Mouse (Mus musculus) E14TG2a.4 (cell line): ENCODE data around the gene Lag3.

Experiments used
- H3K27me3 ChIP-seq: 2 replicates; pipeline ENCODE4 v1.6.1; 2014; ENCODE audit warnings: low read length, control low read depth; ENCODE audit not compliant: insufficient read depth
- H3K36me3 ChIP-seq: 2 replicates; pipeline ENCODE4 v1.6.1; 2014; ENCODE audit warnings: low read length, control low read depth; ENCODE audit not compliant: insufficient read depth
- H3K4me1 ChIP-seq: replicated peaks from 2 replicates; pipeline ENCODE4 v1.6.1; 2014; ENCODE audit warnings: low read depth, low read length, control low read depth
- H3K4me3 ChIP-seq: replicated peaks from 2 replicates; pipeline ENCODE4 v1.5.1; 2014; ENCODE audit warnings: mild to moderate bottlenecking, low read length
- H3K9me3 ChIP-seq: 2 replicates; pipeline ENCODE4 v1.6.1; 2014; ENCODE audit warnings: low read length, control low read depth
- CTCF ChIP-seq: conservative IDR thresholded peaks from 2 replicates; pipeline ENCODE4 v1.5.1; 2014; ENCODE audit warnings: low read length
- NANOG ChIP-seq: IDR thresholded peaks from 2 replicates; pipeline ENCODE4 v1.6.1; 2014; ENCODE audit warnings: borderline replicate concordance, low read length, mixed read lengths
- POU5F1 ChIP-seq: IDR thresholded peaks from 2 replicates; pipeline ENCODE4 v1.6.1; 2014; ENCODE audit warnings: low read length, borderline replicate concordance

The Lag3 gene

DNA sequence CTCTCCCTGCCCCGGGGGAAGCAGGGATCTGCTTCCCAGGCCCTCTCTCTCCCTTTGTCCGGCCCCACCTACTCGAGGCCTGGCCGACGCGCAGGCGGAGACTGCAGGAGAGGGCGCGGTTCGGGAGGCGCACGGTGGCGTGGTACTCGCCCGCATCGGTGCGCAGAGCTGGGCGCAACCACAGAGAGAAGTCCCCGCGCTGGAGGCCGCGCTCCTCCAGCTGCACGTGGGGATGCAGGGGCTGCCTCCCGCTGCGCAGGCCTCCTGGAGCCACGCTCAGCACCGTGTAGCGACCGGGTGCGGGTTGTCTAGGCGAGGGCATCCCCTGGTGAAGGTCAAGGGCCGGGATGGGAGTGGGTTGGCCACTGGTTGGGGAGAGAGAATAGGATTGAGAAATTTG is 1.5 kb downstream of the Lag3 start:
- peak overlapping the region; percentile 73 for H3K4me3 ChIP-seq

DNA sequence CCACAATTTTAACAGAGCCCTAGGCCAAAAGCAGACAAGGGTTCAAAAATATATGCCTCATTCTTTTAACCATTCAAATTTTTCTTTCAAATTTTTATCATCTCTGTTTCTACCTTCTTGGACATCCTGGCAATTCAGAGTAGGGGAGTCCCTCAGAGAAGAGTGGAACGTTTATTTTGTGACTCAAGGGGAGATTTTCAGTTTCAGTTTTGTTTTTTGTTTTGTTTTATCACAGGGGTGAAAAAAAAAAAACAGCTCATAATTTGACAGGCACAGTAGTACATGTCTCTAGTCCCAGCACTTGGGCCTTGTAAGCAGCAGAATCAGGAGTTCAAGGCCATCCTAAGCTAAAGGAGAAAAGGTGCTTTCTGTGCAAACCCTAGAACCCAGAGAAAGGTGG is 3.7 kb downstream of the Lag3 start:
- Histone ChIP-seq H3K9me3 (no peaks in the 10 kb centered on the region), H3K4me3 (no peak overlapping the region), H3K36me3 (peaks cover 5% of the 10 kb centered on the region), H3K27me3 (peaks cover 16% of the 10 kb centered on the region), H3K4me1 (peaks cover 85% of the 10 kb centered on the region)
- no peak for TF ChIP-seq NANOG
- TF ChIP-seq CTCF, result no peak
- TF ChIP-seq POU5F1, result no peak

More for the DNA sequence above, 1.5 kb downstream of the Lag3 start:
- TF ChIP-seq POU5F1 (no peak), NANOG (no peak)
- Histone ChIP-seq H3K9me3 (no peaks in the 10 kb centered on the region), H3K27me3 (peaks cover 16% of the 10 kb centered on the region), H3K4me1 (peaks cover 94% of the 10 kb centered on the region), H3K36me3 (peaks cover 27% of the 10 kb centered on the region)

DNA sequence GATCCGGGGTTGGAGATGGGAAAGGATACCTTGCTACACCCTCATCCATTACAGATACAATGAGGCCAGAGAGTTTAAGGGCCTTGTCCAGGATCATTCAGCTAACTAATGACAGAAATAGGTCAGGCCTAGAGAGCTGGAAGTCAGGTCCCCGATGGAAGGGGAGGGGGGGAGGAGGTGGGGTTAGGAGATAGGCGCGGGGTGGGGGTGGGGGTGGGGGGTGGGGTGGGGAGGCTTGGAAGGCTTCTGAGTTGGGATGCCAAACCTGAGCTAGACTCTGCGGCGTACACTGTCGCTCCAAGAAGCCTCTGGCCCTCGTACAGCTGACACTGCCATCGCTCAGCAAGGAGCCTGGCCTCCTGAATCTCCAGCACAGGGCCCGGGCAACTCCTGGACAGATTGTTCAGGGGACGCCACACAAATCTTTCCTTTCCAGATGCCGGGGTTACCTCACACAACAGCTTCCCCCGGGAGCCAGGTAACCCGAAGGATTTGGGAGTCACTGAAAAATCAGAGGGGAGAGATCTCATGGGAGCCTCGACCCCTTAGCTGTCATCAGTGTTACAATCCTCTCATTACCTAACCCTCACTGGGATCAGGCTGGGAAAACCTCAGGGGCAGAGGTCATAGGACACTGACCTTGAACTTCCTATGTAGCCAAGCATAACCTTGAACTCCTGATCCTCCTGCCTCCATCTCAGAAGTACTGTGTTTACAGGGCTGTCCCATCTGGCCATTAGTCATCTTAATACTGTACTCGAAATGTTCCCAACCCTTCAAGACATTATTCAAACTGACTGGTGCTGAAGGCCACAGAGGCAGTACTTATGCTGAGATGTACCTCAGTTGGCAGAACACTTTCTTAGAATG is 6.3 kb downstream of the Lag3 start:
- Histone ChIP-seq H3K27me3 (peaks cover 9% of the 10 kb centered on the region; the same call in 1 of the 2 replicates), H3K9me3 (no peaks in the 10 kb centered on the region), H3K36me3 (no peaks in the 10 kb centered on the region), H3K4me1 (peaks cover 85% of the 10 kb centered on the region), H3K4me3 (peak overlapping the region; percentile 76)
- TF ChIP-seq NANOG (no peak), CTCF (no peak), POU5F1 (no peak)

DNA sequence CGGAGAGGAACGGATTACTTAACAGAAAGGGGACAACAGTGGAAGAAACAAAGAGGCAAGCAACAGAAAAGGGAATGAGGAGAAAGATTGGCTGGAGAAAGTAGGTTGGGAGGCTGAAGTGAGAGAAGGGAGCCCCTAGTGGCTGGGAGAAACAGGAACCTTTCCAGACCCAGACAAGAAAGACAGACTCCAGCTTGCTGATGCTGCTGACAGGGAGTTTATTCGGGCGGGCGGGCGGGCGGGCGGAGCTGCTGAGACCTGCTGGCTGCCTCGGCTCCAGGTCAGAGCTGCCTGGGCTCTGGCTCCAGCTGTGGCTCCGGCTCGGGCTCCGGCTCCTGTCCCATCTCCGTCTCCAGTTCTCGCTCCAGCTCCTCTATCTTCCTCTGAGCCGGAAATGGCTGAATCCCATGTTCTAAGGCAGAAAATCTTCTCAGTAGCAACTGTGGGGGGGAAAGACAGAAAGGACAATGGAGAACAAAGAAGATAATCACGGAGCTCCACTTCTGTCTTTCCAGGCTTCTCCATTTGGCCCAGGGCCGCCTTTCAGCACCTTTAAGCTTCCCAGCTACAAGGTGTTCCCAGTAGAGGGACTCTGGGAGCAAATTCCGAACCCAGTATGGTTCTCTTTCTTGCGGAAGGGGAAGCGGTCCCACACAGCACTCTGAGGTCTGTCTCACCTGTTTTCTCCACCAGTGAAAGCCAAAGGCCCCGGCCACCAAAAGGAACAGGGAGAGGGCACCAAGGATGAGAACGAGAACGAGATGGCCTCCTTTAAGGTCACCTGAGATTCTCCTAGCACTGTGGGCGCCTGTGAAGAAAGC is 7.1 kb downstream of the Lag3 start:
- H3K9me3 ChIP-seq, result no peaks in the 10 kb centered on the region
- peaks cover 5% of the 10 kb centered on the region; the same call in 1 of the 2 replicates for H3K27me3 ChIP-seq
- H3K4me1 ChIP-seq, result peaks cover 85% of the 10 kb centered on the region
- H3K4me3 ChIP-seq, result peak overlapping the region; percentile 79
- TF ChIP-seq POU5F1 (no peak), CTCF (peak; percentile 15; the same call in 1 of the 2 replicates), NANOG (no peak)
- no peaks in the 10 kb centered on the region for H3K36me3 ChIP-seq

DNA sequence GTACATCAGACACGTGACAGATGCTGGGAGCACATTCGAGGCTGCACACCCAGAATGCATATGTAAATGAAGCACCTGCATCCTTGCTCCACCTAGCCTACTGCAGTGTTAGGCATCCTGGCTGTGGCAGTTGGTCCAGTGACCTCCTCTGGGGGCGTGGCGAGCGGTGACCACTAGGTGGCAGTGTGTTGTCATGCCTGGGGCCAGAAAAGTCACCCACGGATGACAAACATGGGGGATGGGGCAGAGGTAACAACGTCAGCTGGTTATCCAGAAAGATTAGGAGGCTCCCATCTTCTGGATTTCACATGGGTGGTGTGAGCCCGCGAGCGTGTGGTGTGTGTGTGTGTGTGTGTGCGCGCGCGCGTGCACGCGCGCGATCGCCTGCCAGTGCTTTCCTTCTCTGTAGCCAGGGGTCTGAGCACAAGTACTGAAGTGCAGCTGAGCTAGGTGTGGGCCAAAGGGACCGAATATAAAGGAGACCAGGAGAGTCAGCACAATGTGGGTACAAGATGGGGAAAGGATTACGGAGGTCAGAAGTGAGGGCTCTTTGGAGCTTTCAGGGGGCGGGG is 7.8 kb downstream of the Lag3 start:
- Histone ChIP-seq H3K4me3 (peak overlapping the region; percentile 79), H3K4me1 (peaks cover 81% of the 10 kb centered on the region), H3K9me3 (no peaks in the 10 kb centered on the region), H3K27me3 (peaks cover 5% of the 10 kb centered on the region; the same call in 1 of the 2 replicates), H3K36me3 (no peaks in the 10 kb centered on the region)
- TF ChIP-seq CTCF (peak; percentile 91), POU5F1 (no peak)

DNA sequence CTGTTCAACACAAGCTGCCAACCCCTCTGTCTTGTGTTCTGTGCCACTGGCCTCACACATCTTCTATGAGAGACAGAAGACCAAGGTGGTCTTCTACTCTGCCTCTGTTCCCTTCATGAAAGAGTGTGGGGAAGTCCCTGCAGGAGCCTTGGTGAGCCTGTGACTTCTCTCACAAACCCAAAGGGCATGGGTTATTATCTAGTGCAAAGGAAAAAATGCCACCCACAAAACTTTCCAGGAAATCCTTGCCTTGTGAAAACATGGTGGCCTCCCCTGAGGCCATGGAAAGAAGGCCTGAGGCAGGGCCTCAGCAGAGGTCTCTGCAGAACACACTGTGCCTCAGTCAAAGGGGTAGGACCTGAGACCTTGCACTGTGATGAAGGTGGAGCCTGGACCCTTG is 9.7 kb downstream of the Lag3 start:
- H3K36me3 ChIP-seq, result no peaks in the 10 kb centered on the region

DNA sequence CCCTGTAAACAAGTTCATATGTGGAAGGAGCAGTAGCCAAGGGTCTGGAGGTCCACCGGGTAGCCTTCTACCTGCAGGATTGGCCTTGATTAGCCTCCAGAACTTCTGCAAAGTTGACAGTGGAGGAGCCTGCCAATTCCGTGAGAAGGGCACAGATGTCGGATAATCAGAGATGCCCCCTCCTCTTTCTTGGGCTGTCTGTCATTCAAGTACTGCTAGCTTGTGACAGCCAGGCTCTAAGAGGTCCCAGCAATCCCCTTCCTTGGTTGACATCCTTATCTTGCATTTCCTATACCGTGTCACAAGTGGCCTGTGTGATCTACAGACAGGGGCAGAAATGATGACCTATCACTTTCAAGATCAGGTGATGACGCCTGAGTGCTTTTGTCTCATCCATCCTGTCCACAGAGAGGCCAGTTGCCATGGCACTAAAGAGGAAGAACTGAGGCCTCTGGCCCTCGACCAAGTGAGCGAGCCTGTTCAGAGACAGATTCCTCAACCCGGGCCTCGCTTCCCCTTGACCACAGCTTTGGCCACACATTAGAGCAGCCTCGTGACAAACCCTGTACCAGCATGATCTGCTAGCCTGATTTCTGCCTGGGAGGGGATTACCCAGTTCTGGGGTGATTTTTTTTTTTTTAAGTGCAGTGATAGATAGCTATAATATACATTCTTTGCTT is 10.6 kb downstream of the Lag3 start:
- H3K27me3 ChIP-seq, result no peaks in the 10 kb centered on the region
- TF ChIP-seq NANOG (no peak), POU5F1 (no peak), CTCF (no peak)
- no peaks in the 10 kb centered on the region for H3K9me3 ChIP-seq
- H3K4me3 ChIP-seq, result peak overlapping the region; percentile 29; the same call in 1 of the 2 replicates
- no peaks in the 10 kb centered on the region for H3K36me3 ChIP-seq
- peaks cover 67% of the 10 kb centered on the region for H3K4me1 ChIP-seq

More for the DNA sequence above, 9.7 kb downstream of the Lag3 start:
- H3K4me3 ChIP-seq, result no peak overlapping the region
- H3K4me1 ChIP-seq, result peaks cover 72% of the 10 kb centered on the region
- no peaks in the 10 kb centered on the region for H3K9me3 ChIP-seq
- H3K27me3 ChIP-seq, result no peaks in the 10 kb centered on the region
- no peak for TF ChIP-seq POU5F1
- TF ChIP-seq NANOG, result no peak
- no peak for TF ChIP-seq CTCF
